Mouse (Mus musculus) cerebellum, adult 11-12 months (tissue): ENCODE measurements around the gene Tbcd.
A peak's percentile ranks its signal among the peaks of the same experiment; 100 is the strongest.

Experiments
- DNase-seq: peaks from one replicate; pipeline ENCODE4 v3.0.0; 2022

Tbcd gene

DNA sequence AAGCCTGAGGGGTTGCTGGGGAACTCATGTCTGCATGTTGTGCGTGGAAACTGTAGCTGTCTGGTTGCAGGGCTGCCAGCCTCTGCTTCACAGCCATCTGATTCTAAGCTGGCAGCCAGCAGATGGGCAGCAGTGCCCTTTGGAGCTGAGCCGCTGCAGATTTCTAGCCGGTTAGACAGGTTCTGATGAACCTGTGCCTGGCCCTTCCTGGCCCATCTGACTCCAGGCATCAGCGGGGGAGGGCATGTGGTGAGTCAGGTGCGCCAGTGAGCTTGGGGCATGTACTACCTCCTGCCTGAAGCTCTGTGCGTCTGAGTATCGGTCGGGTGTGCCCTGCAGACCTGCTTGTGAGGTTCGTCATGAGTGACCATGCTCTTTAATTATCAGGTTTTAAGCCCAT, 92.2 kb downstream of the Tbcd start:
- DNase-seq, result peak; percentile 91

DNA sequence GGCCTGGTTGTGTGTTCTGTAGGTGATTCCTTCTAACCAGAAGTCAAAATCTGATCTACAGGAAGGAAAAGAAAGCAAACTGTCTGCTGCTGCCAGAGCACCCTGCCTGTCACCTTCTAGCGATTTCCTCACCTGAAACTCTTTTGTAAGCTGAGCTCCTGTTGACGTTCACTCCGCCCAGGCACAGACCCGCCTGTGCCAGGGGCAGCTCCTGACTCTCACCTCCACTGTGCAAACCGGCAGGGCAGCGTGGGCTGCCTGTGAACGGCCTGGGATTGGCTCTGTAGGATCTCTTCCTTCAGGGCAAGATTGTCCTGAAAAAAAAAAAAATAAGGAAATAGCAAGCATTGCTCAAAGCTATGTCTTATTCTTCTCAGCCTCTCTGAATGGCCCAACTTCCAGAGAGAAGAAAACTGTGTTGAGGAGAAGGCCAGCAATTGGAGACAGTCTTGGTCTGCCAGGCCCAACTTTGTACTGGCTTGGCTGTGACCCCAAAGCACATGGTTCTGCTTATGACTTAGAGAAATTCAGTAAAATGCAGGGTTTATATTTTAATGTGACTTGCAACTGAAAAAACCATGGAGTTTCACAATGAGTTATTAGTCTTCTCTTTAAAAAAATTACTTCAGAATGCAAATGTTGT, 93.1 kb downstream of the Tbcd start:
- DNase-seq, result no peak

DNA sequence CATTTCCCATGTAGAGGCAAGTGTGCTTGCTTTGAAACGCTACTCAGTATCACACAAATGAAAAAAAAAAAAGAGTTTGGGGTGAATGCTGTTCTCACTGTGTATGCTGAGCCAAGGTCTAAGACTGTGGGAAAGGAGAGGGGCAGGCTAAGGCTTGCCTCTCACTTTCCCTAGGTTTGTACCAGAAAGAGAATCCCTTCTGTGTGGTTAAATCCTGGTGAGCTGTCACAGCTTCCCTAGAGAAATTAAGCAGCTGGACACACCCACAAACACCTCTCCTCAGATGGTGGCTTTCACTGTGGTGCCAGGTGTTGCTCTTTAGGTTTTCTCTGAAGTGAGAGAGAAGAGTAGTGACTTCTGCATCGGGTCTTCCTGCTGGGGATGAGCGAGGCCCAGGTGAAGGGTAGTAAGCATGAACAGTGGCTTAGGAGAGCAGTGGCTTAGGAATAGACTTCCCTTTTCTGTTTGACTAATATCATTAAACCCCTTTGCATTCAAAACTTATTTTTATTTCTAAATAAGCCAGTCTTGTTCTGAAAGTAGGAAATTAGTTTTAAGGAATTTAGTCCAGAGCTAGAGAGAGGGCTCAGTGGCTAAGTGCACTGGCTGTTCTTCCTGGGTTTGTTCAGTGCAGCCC, 93.8 kb downstream of the Tbcd start:
- DNase-seq, result no peak

DNA sequence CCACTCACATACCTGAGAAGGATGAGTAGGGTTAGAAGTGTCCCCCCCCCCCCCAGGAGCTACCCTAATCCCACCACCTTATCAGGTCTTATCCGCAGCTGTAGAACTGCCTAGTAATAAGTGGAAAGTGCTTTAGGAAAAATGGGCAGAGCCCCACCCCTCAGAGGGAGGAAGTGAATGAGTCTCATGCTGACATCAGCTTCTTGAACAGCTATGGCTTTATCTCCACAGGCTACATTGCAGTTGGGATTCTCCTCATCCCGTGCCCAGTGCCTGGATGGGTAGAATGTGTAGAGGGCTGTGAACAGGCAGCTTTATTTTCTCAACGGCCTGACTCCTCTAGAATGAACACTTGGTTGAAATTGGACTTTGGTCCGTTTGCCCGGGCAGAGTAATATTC, 95.5 kb downstream of the Tbcd start:
- no peak for DNase-seq

DNA sequence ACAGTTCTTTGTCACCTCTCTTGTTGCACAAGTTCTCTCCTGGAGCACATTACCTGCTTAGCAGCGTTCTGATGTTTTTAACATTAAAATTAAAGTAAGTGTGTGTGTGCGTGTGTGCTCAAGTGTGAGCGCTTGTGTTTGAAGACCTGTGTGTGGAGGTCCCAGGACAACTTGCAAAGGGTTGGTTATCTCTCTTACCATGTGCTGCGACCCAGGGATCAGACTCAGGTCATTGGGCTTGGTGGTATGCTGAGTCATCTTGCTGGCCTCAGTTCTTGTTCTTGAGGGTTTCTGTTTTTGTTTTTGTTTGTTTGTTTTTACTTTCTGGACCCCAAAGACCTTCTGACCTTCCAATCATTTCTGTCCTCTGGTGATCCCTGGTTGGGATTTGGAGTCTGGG, 96.2 kb downstream of the Tbcd start:
- DNase-seq, result no peak

DNA sequence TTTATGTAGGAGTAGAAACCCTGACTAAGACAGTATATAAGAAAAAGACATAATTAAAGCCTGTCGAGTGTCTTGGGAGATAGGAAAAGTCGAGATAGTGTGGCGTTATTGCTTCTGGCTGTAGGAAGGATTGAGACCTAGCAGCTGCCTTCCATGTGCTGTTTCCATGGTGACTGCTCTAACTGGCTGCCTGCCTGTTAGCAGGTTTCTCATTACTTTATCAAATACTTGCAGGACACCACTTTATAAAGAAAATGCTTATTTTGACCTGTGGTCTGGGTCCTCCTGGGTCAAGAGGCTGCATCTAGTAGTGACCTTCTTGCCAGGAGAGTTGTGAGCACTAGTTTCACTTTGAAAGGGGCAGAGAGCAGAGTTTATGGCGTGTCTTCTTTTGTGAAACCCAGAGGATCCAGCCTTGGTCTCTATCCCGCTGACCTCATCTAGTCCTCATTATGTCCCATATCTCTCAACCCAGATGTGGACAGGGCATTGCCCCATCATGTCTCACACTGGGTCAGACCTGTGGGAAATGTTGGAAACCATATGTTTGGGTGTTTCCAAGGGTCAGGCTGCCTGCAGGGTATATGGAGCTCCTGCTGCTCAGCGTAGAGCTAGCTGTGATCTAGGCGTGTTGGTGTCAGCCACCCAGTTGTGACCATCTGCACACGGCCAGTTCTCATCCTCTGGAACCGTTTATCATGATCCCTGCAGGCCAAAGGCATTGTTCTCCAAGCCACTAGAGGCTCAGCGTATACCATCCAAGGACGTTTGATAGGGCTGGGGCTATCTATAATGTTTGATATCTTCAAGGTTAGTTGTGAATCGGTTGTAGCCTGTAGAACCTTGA, 97.5 kb downstream of the Tbcd start:
- no peak for DNase-seq

DNA sequence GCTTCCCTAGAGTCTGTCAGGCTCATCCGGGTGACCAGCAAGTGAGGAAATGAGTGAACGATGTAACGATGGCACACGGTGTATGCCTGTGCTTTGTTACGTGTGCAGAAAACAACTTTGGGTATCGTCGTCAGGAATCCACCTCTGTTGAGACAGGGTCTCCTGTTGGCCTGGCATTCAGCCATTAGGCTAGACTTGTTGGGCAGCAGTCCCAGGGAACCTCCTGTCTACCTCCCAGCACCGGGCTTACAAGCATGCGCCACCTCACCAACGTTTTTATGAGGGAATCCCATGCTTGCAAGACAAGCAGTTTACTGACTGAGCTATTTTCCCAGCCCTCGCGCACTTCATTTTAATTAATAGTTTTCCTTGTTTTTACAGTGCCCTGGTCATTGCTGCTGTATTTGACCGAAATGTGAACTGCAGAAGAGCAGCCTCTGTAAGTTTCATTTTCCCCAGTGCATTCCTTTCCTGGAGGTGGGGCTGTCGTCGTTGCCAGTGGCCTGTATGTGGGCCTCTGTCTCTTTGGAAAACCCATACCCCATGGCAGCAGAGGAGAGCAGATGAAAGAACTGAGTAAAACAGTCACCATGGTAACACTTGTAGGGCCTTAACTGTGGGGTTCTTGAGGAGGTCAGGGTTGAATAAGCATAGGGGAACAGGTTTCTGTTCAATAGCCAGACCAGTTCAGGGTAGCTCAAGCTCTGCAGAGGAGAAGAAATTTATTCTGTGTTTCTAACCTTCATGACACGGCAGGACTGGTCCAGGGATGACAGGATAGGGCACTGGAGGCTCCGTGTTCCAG, 98.3 kb downstream of the Tbcd start:
- DNase-seq, result no peak

DNA sequence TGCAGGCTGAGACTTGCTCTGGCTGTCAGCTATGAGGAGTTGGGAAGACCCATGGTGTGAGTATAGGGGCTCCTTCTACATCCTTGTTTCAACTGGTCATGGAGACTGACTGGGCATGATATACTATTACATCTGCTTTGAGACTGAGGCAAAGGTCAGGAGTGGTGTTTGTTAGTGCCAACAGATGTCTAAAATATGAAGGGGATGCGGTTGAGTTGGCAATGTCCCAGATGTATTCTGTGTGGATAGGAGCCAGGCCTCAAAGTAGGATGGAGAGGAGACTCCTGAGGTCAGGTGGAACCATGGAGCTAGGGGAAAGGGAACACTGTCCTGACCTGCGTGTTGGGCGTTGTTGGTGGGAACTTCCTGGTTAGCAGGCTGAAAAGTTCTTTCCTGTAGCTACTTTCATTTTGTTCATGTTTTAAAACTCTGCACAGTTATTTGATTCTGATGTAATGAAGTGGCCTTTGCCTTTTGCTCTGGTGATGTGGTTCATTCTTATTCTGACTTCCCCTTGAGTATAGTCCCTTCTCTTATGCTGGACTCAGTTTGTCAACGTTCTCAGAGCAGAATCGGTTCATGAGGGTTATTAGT, 99.6 kb downstream of the Tbcd start:
- no peak for DNase-seq

DNA sequence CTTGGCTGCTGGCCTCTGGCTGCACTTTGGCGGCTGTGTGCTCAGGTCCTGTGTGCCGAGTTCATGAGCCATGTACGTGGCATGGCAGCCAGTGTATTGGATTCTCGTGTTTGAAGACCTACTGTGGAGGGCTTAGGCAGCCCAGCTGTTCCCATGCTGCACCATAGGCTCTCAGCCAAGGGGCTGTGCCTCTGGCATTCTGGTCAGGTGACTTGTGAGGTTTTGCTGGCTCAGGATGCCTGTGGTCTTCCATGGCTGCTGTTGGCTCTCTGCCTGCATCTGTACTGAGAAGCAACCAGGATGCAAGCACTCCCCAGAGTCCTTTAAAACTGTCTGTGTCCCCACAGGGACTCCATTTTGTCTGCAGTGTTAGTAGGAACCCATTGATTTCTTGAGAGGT, 100.4 kb downstream of the Tbcd start:
- DNase-seq, result no peak

DNA sequence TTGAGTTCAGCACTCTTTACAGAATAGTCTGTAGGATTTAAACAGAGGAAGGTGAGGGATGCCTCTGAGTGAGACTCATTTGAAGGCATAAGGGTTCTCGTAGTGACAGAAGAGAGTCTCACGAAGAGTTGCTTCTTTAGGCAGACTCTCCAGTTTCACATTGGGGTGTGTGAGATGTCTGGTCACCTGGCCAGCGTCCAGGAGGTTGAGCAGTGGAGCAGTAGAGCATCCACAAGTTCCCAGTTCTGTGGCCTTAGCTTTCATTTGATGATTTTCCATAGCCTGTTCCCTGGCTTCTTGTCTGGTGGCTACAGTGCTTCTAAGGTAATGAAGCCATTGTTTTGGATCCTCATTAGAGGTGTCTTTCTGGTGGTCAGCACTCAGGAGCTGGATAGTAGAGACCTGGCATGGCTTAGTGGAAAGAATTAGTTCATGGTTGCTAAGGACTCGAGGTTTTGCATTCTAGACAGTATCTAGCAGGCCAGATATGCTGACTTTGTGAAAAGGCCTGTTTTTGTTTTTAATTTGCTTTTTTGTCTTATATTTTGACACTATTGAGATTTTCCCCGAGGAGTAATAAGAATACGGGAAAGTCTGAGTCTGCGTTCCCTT, 101.2 kb downstream of the Tbcd start:
- no peak for DNase-seq

DNA sequence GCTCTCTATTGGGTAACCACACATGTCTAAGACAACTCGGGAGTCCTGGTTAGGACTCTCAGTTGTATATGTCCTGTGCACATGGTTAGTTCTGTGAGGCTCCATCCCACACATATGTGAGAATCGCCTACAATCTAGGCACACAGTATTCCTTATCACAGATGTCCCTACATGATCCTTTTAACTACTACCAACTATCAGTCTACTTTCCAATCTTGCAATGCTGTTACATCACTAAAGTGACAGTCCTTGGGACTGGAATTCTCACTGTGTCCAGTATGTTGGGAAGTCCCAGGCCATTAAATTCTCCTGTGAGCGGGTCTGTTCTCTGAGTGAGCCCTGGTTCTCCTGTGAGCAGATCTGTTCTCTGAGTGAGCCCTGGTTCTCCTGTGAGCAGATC, 101.7 kb downstream of the Tbcd start:
- no peak for DNase-seq

DNA sequence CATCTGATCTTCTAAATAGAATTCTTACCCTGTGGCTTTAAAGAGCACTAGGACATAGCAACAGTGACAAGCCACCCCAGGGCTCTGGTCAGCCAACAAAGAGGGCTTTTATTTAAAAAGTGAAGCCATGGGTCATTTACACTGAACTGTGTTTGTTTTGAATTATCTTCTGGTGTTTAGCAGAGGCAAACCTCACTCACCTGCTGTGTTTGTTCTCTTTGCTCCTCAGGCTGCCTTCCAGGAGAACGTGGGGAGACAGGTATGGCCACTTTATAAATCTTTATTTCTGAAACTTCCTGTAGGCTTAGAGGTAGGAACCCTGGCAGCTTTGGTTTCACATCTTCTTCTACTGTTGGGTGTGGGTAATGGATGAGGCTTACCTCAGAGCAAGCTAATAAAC, 105.0 kb downstream of the Tbcd start:
- no peak for DNase-seq

DNA sequence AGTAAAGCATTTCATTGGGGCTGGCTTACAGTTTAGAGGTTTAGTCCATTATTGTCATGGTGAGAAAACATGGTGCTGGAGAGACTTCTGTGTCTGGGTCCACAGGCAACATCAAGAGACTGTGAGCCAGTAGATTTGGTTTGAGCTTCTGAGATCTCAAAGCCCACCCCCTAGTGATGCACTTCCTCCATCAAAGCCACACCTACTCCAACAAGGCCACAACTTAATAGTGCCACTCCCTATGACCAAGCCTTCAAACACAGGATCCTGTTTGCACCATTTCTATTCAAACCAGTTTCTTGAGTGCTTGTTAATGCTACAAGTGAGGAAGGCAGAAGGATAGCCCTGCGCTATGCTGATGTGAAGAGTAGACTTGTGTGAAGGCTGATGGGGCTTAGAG, 106.2 kb downstream of the Tbcd start:
- DNase-seq, result no peak

DNA sequence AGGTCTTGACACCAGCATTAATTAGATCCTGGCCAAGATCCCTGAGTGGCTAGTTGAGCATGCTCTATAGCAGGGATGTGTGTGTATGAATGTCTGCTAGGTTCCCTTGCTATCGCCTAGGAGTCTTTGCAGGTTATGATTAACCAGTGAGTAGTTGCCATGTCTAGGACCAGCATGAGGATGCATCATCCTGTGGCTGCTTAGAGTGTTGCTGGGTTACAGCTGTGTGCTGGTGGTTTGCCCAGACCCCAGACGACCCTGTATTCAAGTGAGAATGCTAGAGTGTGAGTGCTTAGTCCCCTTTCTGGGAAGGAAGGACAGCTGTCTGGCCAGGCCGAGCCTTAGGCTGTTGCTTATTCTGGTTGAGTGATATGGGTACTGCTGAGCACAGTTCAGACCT, 106.8 kb downstream of the Tbcd start:
- DNase-seq, result no peak

DNA sequence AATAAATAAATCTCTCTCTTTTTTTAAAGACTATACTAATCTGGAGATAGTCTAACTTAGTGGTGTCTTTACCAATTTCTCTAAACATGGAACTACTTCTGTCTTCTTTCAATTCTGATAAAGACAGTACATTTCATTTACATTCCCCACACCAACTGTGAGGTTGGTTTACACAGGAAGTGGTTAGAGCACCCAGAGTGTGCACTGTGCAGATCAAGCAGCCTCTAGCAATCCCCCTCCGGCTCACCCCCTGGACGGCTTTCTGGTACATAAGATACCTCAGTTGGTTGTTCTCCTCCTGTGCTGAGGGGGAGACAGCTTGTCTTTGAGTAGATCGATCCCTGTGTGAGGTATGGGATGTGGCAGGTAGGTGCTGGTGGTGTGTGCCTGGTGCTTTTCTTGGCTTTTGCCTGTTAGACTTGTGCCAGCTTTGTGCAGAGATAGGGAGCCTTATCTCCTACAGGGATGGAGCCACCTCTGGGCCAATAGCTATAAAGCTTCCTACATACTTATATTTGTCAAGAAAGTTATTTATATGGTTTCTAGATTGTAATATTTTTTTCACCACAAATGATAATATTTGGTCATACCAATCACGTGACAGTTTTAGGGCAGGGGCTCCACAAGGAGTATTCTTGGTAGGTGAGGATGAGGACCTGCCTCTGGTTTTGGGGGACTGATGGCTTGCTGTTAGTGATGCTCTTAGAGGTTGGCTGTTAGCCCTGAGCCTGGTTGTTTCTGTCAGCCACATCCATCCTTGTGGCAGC, 108.0 kb downstream of the Tbcd start:
- DNase-seq, result no peak

DNA sequence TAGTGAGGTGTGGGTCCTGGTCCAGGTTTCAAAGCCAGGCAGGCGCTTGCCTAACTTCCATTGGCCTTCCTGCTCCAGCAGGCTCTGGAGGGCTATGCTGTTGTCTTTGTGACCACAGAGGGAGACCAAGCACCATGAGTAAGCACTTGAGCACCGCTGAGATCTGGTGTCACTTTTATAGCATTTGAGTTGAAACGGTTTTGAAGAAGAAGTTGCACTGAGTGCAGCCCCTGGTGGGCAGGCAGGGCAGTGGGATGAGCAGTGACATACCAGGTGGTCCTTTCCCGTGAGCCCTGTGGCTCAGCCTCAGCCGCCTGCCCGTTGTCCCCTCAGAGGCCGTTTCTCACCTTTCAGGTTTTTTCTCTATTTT, 108.5 kb downstream of the Tbcd start:
- no peak for DNase-seq

DNA sequence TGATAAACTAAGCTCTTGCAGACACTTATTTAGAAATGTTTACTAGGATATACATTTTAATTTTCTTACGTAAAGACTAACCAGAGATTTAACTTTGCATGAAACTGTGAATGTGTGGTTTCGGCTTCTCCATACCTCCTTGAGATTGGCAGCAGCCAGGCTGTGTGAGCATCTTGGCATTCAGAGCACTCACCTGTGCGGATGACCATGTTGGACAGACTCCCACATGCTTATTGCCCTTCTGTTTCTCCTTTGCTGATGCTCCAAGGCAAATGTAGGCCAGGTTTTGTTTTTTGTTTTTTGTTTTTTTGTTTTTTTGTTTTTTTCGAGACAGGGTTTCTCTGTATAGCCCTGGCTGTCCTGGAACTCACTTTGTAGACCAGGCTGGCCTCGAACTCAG, 111.6 kb downstream of the Tbcd start:
- no peak for DNase-seq

DNA sequence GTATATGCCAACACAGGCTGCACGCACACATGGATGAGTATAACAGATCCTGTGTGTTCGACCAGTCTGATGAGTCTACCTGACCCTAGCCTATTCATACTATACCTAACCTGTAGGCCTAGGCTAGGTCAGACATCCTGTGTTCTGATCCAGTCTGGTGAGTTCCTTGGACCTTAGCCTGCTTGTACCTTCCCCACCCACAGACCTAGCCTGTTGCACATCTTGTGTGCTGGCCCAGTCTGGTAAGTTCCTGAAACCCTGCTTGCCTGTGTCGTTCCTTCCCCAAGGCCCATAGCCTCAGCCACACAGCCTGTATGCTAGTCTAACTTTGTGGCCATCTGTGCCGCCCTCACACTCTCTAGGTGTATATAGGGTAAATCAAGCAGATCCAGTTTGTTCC, 112.5 kb downstream of the Tbcd start:
- DNase-seq, result no peak

DNA sequence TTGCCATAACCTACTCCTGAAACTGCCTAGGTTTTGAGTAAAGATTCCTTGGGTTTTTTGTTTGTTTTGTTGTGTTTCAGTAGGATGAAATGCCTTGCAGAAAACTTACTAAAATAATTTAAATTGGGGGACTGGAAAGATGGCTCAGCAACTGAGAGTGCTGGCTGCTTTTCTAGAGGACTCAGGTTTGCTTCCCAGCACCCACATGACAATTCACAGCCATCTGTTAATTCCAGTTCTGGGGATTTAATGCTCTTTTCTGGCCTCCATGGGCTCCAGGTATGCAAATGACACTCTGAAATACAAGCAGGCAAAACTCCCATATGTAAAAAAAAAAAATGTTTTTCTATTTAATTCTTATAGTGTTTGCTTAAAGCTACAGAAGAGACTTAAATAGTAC, 130.1 kb downstream of the Tbcd start:
- no peak for DNase-seq

DNA sequence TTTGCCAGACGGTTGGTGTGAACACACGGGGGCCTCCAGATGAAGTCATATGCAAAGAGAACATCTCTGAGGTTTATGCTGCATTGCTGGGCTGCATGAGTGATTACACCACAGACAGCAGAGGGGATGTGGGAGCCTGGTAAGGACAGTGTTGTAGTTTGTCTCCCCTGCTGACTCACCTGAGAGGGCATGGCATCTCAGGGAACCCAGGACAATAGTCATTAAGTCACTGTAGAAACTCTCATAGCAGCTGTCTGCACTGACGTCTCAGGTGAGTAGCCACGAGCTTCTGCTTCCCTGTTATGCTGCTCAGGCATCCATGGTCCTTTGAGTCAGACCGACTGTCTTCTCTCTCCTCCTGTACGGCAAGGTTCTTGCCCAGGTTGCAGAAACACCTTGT, 145.5 kb downstream of the Tbcd start:
- DNase-seq, result no peak

DNA sequence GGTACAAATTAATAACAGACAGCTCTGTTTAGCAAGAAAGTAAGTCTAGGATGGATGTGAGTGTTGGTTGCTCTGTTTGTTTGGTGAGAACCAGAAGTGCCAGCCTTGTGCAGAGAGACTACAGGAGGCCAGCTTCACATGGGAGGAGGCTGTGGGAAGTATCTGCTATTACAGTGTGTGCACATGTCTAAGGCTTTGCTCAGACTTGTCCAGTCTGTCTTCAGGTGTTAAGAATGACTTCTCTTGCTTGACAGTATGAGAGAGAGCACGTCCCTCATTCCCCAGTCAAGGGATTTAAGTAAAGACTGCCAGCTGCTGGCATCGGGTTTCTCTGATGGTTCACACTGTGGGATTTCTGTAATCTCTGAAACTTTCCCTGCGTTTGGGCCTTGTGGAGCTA, 149.7 kb downstream of the Tbcd start:
- no peak for DNase-seq

DNA sequence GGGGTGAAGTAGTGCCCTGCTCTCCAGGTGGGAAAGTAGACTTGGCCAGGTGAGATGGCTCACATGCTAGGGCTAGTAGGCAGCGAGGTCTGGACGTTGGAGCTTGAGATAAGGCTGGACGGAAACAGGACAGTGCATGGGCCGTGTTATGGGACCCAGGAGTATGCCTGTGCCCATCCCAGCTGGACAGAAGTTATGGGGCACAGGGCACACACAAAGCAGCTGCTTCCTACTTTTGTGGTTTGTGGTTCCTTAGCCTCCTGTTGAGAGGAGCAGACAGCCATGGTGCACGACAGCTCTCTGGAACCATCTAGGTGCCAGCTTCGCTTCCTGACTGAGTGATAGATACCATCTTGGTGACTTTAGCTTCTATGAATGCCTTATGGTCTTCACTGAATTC, 153.9 kb downstream of the Tbcd start:
- DNase-seq, result no peak
